Mouse (Mus musculus) kidney, postnatal 0 days (tissue): Measurements from ENCODE around the gene Wnt4. TPM values are rescaled to one million over a fixed set of nuclear protein-coding genes. Genes with fewer than 3 reads are reported as not detected.

Experiments used
- ATAC-seq: fragments of 200-750 bp; cut with Nextera tagmentation; replicated peaks from 2 replicates; pipeline ENCODE4 v1.8.0; 2017; ENCODE audit warnings: low read depth, moderate number of reproducible peaks, moderate TSS enrichment, moderate library complexity; ENCODE audit not compliant: low FRiP score
- DNase-seq: peaks from one replicate; pipeline ENCODE4 v3.0.0-alpha.2; 2016; ENCODE audit warnings: low spot score
- H3K27ac ChIP-seq: fragments of 300-500 bp; sonication (generic); 2 replicates; pipeline ENCODE4 v1.5.1; 2014; ENCODE audit warnings: mild to moderate bottlenecking
- H3K27me3 ChIP-seq: fragments of 300-500 bp; sonication (generic); 2 replicates; pipeline ENCODE4 v1.6.1; 2014; ENCODE audit warnings: low read length, mixed read lengths; ENCODE audit not compliant: insufficient read depth
- H3K36me3 ChIP-seq: fragments of 300-500 bp; sonication (generic); 2 replicates; pipeline ENCODE4 v1.6.1; 2014; ENCODE audit warnings: low read length, mixed read lengths; ENCODE audit not compliant: insufficient read depth
- H3K4me1 ChIP-seq: fragments of 300-500 bp; sonication (generic); replicated peaks from 2 replicates; pipeline ENCODE4 v1.6.1; 2014; ENCODE audit warnings: antibody characterized with exemption, low read length, mixed read lengths; ENCODE audit not compliant: insufficient read depth
- H3K4me2 ChIP-seq: fragments of 300-500 bp; sonication (generic); 2 replicates; pipeline ENCODE4 v1.6.1; 2014; ENCODE audit warnings: mild to moderate bottlenecking, low read length, moderate library complexity, mixed read lengths
- H3K4me3 ChIP-seq: fragments of 300-500 bp; sonication (generic); replicated peaks from 2 replicates; pipeline ENCODE4 v1.5.1; 2014; ENCODE audit warnings: low read depth, low read length
- H3K9ac ChIP-seq: fragments of 300-500 bp; sonication (generic); 2 replicates; pipeline ENCODE4 v1.6.1; 2014; ENCODE audit warnings: low read depth, low read length
- H3K9me3 ChIP-seq: fragments of 300-500 bp; sonication (generic); replicated peaks from 2 replicates; pipeline ENCODE4 v1.6.1; 2016; ENCODE audit warnings: low read length, inconsistent platforms, mixed read lengths
- CTCF ChIP-seq: IDR thresholded peaks from 2 replicates; pipeline ENCODE4 v1.5.1; 2016; ENCODE audit warnings: antibody characterized with exemption, low read depth, mild to moderate bottlenecking, moderate library complexity
- WGBS: fragments of 180-500 bp; shearing (Covaris S2); extraction: QIAGEN DNeasy Blood & Tissue Kit; methylation state at CpG from one replicate; pipeline ENCODE4 v1.1.7; 2014; 5-methylcytosine and 5-hydroxymethylcytosine counted together
- polyA plus RNA-seq: library from polyadenylated mRNA; unstranded; fragments of >200 nt; fragmentation: Nextera tagmentation; extraction: Ambion mirVana; gene quantifications from 2 replicates; pipeline ENCODE4 v1.2.1, GENCODE M21; 2015

The Wnt4 gene
- polyA plus RNA-seq, 1 experiment from 2014 or later = 26.5 TPM

DNA sequence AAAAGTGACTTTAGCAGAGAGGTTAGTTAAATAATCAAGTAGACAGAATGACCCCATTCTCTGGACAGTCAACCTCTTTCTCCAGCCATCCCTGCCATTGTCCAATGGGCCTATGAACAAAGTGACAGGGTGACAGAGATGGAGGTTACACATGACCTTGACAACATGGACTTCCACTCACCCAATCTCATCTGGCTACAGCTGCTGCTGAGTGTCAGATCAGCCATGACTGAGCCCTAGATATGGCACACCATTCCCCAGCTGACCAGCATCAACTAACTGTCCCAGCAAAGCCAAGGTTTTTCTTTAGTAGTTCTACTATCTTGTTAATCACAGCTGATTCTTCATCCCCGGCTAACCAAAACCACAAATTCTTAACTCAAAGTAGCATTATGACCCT, 65.5 kb downstream of the Wnt4 start:
- H3K27me3 ChIP-seq = no peaks in the 10 kb centered on the region
- no peak overlapping the region for H3K4me3 ChIP-seq
- no peak overlapping the region for H3K4me2 ChIP-seq
- 81% methylated on average over 1 of the region's 1 CpGs for WGBS
- DNase-seq (no peak), ATAC-seq (no peak)
- no peaks in the 10 kb centered on the region for H3K9me3 ChIP-seq
- H3K27ac ChIP-seq = no peak overlapping the region
- 0 out of 2 replicates have a peak, but pooled peaks cover 4% of the 10 kb centered on the region for H3K4me1 ChIP-seq
- H3K9ac ChIP-seq = no peak overlapping the region
- no peaks in the 10 kb centered on the region; the same call in 1 of the 2 replicates for H3K36me3 ChIP-seq
- no peak for TF ChIP-seq CTCF

DNA sequence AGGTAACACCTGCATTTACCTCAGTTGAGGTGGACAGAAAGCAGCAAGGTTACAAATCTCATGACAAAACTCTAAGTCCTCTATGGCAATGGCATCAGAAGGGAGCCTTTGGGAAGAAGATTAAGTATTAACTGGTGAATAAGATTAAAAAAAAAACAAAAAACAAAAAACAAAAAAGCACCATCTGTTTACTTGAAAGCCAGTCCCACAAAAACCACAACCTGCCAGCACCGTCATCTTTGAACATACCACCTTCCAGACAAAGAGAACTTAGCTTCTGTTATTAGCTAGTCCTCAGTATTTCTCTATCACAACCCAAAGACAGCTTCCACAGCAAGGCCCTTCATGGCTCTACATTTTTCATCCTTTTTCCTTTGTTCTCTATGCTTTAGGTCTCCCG, 67.8 kb downstream of the Wnt4 start:
- no peak overlapping the region for H3K27ac ChIP-seq
- 85% methylated on average over 2 of the region's 2 CpGs for WGBS
- H3K4me1 ChIP-seq = 0 out of 2 replicates have a peak, but pooled peaks cover 4% of the 10 kb centered on the region
- no peak for TF ChIP-seq CTCF
- no peaks in the 10 kb centered on the region for H3K27me3 ChIP-seq
- H3K9me3 ChIP-seq = no peaks in the 10 kb centered on the region
- ATAC-seq (no peak), DNase-seq (no peak)
- no peak overlapping the region for H3K4me3 ChIP-seq
- no peaks in the 10 kb centered on the region; the same call in 1 of the 2 replicates for H3K36me3 ChIP-seq
- H3K4me2 ChIP-seq = no peak overlapping the region
- no peak overlapping the region for H3K9ac ChIP-seq

DNA sequence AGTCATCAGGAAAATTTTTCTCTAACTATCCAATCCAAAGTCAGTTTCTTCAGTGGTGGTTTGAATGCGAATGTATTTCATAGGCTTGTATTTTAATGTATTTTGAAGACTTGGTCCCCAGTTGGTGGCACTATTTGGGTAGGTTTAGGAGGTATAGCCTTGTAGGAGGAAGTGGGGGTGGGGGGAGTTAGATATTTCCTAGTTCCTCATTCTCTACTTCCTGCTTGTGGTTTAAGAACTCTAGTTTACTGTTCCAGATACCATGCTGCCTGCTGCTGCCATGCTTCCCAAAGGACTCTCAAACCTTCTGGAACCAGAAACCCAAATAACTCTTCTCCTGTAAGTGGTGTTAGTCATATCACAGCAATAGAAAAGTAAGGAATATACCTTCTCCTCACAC, 68.5 kb downstream of the Wnt4 start:
- no peaks in the 10 kb centered on the region for H3K27me3 ChIP-seq
- H3K9me3 ChIP-seq = no peaks in the 10 kb centered on the region
- H3K36me3 ChIP-seq = no peaks in the 10 kb centered on the region; the same call in 1 of the 2 replicates
- no peak overlapping the region for H3K4me2 ChIP-seq
- no peak overlapping the region for H3K4me3 ChIP-seq
- ATAC-seq = no peak
- WGBS = 95% methylated on average over 1 of the region's 1 CpGs
- TF ChIP-seq CTCF = no peak
- H3K9ac ChIP-seq = no peak overlapping the region
- DNase-seq = no peak
- 0 out of 2 replicates have a peak, but pooled peaks cover 4% of the 10 kb centered on the region for H3K4me1 ChIP-seq
- no peak overlapping the region for H3K27ac ChIP-seq

Other genes starting within 250 kb of the Wnt4 start
- 1.8 and 2.0 TPM in 2 replicates for gene Zbtb40, start 228.7 kb upstream of the Wnt4 start, polyA plus RNA-seq
- 592 and 644 TPM in 2 replicates for gene Cdc42, start 80.2 kb downstream of the Wnt4 start, polyA plus RNA-seq
- gene Cela3a, start 132.3 kb downstream of the Wnt4 start, polyA plus RNA-seq = not detected in 2 replicates
- gene Cela3b, start 153.1 kb downstream of the Wnt4 start, polyA plus RNA-seq = not detected in 2 replicates
- not detected in 2 replicates for gene 1700013G24Rik, start 175.8 kb downstream of the Wnt4 start, polyA plus RNA-seq
- 31.3 and 34.0 TPM in 2 replicates for gene Hspg2, start 191.3 kb downstream of the Wnt4 start, polyA plus RNA-seq